Mouse (Mus musculus) fibroblast of lung, adult 2 months (primary cell): Measurements from ENCODE around the gene Nlrc4.

ENCODE experiments used
- DNase-seq: peaks from one replicate; pipeline ENCODE4 v3.0.0-alpha.2; 2011; ENCODE audit warnings: low read depth

Nlrc4 gene

DNA sequence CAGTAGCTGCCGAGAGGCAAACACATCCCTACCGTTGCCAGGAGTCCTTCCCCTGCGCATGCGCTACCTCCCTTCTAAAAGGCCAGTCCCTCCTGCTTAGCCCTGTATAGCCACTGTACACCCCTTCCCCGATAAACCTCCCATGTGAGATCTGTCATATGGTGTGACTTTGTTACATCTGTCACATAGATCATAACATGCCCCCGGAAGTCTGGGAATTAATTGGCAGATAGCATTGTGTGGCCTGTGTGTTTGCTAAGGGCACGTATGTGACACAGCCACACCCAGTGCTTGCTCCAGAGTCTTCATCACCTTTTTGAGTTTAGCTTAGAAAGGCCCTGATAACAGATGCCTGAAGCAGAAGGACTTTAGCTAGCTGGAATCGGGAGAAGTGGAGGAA lies 28.9 kb downstream of the Nlrc4 start:
- no peak for DNase-seq

GRCm38 (mm10) chr17:74424401-74425005 lies 34.4 kb downstream of the Nlrc4 start:
- DNase-seq, result no peak

DNA sequence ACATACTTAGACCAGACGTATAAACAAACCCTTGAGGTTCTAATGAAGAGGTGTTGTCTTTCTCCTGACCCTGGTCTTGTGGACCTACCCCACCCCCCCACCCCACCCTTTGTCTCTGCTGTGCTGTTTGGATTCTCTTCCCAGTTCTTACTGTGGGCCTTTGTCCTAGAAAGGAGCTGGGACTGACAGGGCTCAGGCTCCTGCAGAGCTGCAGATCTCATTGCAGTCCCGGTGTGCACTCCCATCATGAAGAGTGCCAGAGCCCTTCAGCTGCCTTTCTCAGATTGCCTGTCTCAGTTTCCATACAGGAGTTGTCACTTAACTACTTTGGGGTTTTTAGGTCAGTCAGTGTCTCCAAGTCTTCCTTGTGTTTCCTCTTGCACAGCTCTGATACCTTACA lies 38.3 kb downstream of the Nlrc4 start:
- DNase-seq, result no peak

DNA sequence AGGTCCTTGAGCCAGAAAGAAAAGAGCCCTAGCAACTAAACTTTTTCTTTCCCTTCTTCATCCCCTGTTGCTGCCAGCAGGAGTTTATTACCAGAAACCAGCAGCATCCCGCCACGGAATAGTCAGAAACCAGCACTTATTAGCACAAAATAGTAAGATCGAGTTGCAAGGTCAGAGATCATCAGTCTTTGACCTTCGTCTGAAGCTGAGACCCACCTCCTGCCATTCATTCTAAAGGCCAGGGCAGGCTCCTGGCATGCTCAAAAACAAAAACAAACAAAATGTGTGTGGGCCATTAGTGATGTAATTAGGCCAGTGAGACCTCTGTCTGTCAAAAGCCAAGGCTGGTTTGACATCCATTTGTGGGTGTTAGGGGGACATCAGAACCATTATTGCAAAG lies 40.8 kb downstream of the Nlrc4 start:
- no peak for DNase-seq

- DNase-seq, result no peak
These were observed 42.0 kb downstream of the Nlrc4 start for GRCm38 (mm10) chr17:74416841-74417360.

GRCm38 (mm10) chr17:74414671-74415070 lies 44.3 kb downstream of the Nlrc4 start:
- DNase-seq, result no peak

- DNase-seq, result no peak
These were observed 45.6 kb downstream of the Nlrc4 start for GRCm38 (mm10) chr17:74413324-74413723.

DNA sequence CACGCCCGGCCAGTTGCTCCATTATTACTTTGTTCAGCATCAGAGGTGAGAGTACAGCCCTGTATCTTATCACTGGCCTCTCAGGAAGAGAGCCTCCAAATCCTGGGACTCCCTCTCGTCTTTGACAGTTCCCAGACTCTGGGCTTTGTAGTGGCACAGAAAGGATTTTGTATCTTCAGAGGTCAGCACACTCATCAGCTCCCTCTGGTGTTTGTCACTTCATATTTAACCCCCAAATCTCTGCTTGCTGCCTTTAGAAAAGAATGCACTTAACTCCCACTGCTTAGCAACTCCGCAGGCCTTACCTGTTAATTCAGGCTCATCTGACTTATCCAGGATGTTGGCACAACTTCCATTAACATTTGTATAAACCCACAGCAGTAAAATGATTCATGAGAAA lies 49.2 kb downstream of the Nlrc4 start:
- no peak for DNase-seq

DNA sequence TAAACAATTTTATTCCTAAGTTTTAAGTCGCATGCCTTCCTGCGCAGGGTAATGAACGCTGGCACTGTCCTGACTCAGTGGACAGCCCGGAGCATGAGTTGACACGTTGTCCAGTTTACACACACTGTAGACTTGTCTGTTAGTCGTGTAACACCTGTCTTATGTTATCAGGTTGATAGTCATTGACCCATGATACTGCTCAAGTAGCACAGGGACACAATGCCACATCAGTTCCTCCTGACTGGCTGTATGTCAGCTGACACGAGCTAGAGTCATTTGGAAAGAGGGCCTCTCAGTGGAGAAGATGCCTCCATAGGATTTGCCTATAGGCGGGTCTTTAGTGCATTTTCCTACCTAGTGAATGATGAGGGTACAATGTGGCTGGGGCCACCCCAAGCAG lies 52.5 kb downstream of the Nlrc4 start:
- no peak for DNase-seq

GRCm38 (mm10) chr17:74402486-74403222 lies 56.3 kb downstream of the Nlrc4 start:
- no peak for DNase-seq

DNA sequence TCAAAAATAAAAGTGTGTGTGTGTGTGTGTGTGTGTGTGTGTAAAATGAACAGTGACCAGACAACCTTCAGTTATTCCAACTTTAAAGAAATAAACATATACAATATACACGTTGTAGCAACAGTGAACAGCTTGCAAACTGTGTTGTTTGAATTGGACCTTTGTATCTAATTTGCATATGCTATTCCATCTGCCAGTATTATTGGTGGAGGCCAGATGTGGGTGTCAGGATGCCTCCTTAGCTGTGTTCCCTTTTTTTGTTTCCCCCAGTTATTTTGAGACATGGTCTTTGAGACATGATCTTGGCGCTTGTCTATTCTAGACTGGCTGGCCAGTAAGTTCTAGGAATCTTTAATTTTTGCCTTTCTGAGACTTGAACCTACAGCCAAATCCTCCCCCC lies 61.8 kb downstream of the Nlrc4 start:
- DNase-seq, result no peak

GRCm38 (mm10) chr17:74396766-74397165 lies 62.2 kb downstream of the Nlrc4 start:
- no peak for DNase-seq

DNA sequence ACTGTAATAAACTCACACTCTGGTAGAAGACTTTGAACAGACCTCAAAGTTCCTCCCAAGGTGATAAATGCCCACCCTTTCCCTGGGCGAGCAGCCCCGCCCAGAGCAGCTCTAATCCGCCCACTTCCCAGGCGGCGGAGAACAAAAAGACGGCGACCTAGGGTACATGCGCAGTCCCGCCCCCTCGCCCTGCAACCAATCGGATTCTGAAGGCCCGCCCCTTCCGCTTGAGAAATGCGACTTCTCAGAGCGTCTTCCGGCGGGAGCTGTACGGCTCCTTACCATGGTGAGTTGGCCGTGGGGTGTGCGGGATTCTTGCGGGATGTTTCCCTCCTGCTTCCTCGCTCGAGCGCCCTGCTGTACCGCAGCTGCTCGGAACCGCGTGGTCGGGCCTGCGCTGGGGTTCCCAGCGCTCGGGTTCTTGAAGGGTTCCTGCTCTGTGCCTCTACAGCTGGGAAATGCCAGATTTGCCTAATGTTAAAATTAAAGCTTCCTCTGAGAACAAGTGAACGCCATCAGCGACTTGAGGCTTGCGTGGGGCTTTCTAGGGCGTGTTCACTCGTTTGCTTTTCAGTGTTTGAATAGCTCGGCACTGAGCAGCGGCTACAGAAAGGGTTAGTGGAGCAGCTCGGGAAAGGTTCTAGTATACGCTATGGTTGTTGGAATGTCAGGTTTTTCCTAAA lies 63.4 kb downstream of the Nlrc4 start, which contains the start of gene Slc30a6:
TSS of gene Slc30a6 (plus strand) at position 226 of the 683 bp plus-strand sequence.
- DNase-seq, result peak; percentile 88

GRCm38 (mm10) chr17:74394855-74395254 lies 64.1 kb downstream of the Nlrc4 start:
- no peak for DNase-seq

- no peak for DNase-seq
These were observed 64.6 kb downstream of the Nlrc4 start for GRCm38 (mm10) chr17:74394381-74394780.

DNA sequence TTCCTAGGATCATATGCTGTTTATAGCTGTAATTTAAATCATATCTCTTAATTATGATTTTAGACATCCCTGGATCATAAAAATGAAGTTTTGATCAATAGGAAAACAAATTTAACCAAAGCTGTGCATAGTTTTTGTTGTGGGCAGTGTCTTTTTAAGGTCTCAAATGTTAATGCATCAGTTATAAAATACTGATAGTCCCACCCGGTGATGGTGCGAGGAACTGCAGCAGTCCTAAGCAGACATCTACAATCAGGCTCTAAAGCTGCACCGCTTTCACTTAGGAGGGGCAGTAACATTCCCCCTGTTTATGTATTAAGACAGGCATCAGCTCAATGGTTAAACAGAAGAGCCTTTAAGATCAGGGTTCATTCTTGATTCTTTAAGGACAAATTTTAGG lies 69.1 kb downstream of the Nlrc4 start:
- DNase-seq, result no peak

DNA sequence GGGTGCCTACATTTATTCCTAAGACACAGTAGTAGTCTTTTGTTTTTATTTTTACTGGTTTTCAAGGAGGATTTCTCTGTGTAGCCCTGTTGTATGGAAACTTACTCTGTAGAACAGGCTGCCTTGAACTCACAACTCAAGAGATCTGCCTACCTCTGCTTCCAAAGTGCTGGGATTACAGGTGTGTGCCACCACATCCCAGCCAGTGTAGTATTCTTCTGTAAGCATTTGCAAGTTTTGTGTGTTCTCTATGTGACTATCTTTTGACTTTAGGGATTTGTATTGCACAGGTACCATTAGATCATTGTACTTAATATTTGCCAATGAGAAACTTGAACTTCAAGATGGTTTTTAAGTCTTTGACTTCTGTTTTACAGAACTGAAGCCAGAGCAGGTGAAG lies 72.3 kb downstream of the Nlrc4 start:
- no peak for DNase-seq

DNA sequence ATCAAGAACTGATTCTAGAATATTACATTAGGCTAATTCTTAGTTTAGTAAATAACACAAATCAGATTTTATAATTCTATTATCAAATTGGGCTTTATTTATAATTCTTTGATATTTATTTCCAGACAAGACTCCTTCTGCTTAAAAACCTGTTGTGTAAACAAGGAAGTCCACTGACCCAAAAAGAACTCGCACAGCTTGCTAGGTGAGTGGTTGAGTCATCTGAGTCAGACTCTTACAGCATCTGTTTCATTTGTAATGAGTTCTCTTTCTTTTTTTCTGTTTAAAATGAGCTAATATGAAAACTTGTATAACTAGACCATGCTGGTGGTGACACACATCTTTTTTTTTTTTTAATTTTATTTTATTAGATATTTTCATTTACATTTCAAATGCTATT lies 82.0 kb downstream of the Nlrc4 start:
- DNase-seq, result no peak
